Mouse (Mus musculus): Measurements from ENCODE around the gene Ccdc91.

GRCm38 (mm10) chr6:147426927-147427487 lies 48.6 kb upstream of the Ccdc91 start:
- no peak for TF ChIP-seq CTCF (IDR thresholded peaks at IDR 0.05; ENCODE audit: low read depth, low read length)
- TF ChIP-seq POLR2A (IDR thresholded peaks at IDR 0.05; ENCODE audit: extremely low read depth, insufficient read depth, low read length), result no peak

Measured in liver, adult 2 months (tissue).